Mouse (Mus musculus) heart, postnatal 0 days (tissue): ENCODE data around the gene Ropn1l. TPM values are rescaled to one million over a fixed set of nuclear protein-coding genes. Genes with fewer than 3 reads are reported as not detected.

Experiments
- ATAC-seq: fragments of 200-750 bp; cut with Nextera tagmentation; 2 replicates; pipeline ENCODE4 v1.8.0; 2017; ENCODE audit warnings: low read depth, moderate number of reproducible peaks, moderate library complexity; ENCODE audit not compliant: insufficient read depth
- DNase-seq: peaks from one replicate; pipeline ENCODE4 v3.0.0-alpha.2; 2016; ENCODE audit warnings: low spot score
- H3K27ac ChIP-seq: fragments of 300-500 bp; sonication (generic); 2 replicates; pipeline ENCODE4 v1.5.1; 2014; ENCODE audit warnings: low read depth, mild to moderate bottlenecking
- H3K27me3 ChIP-seq: fragments of 300-500 bp; sonication (generic); 2 replicates; pipeline ENCODE4 v1.6.1; 2014; ENCODE audit warnings: low read length, mixed read lengths; ENCODE audit not compliant: control insufficient read depth, insufficient read depth
- H3K36me3 ChIP-seq: fragments of 300-500 bp; sonication (generic); replicated peaks from 2 replicates; pipeline ENCODE4 v1.6.1; 2014; ENCODE audit warnings: low read length, mixed read lengths; ENCODE audit not compliant: control insufficient read depth, insufficient read depth
- H3K4me1 ChIP-seq: fragments of 300-500 bp; sonication (generic); 2 replicates; pipeline ENCODE4 v1.6.1; 2014; ENCODE audit warnings: antibody characterized with exemption; ENCODE audit not compliant: control insufficient read depth, insufficient read depth
- H3K4me2 ChIP-seq: fragments of 300-500 bp; sonication (generic); 2 replicates; pipeline ENCODE4 v1.6.1; 2014; ENCODE audit warnings: low read depth, mild to moderate bottlenecking, low read length, moderate library complexity
- H3K4me3 ChIP-seq: fragments of 300-500 bp; sonication (generic); 2 replicates; pipeline ENCODE4 v1.5.1; 2014; ENCODE audit warnings: low read depth, low read length
- H3K9ac ChIP-seq: fragments of 300-500 bp; sonication (generic); replicated peaks from 2 replicates; pipeline ENCODE4 v1.6.1; 2014; ENCODE audit warnings: low read depth, low read length, mixed read lengths
- H3K9me3 ChIP-seq: fragments of 300-500 bp; sonication (generic); replicated peaks from 2 replicates; pipeline ENCODE4 v1.6.1; 2016; ENCODE audit warnings: low read length; ENCODE audit not compliant: control insufficient read depth
- CTCF ChIP-seq: IDR thresholded peaks from 2 replicates; pipeline ENCODE4 v1.5.1; 2016; ENCODE audit warnings: antibody characterized with exemption, control low read depth, low read depth
- EP300 ChIP-seq: IDR thresholded peaks from 2 replicates; pipeline ENCODE4 v1.6.1; 2016; ENCODE audit warnings: antibody characterized with exemption, low read depth
- WGBS: fragments of 180-500 bp; shearing (Covaris S2); extraction: QIAGEN DNeasy Blood & Tissue Kit; methylation state at CpG from one replicate; pipeline ENCODE4 v1.1.7; 2014; 5-methylcytosine and 5-hydroxymethylcytosine counted together
- polyA plus RNA-seq: library from polyadenylated mRNA; unstranded; fragments of >200 nt; fragmentation: Nextera tagmentation; extraction: Ambion mirVana; gene quantifications from 2 replicates; pipeline ENCODE4 v1.2.1, GENCODE M21; 2015
- total RNA-seq: library from RNA; depleted of rRNA; stranded (reverse); fragments of >200 nt; gene quantifications from 2 replicates; pipeline ENCODE4 v1.2.3, GENCODE M21; 2014; ENCODE audit warnings: low replicate concordance

The Ropn1l gene
- total and polyA plus RNA-seq, 2 experiments from 2014 or later: 2.4 to 3.5 TPM

- no peak for ATAC-seq
- H3K9ac ChIP-seq: no peak overlapping the region
- 86% methylated on average over 5 of the region's 5 CpGs for WGBS
- no peaks in the 10 kb centered on the region for H3K9me3 ChIP-seq
- H3K4me2 ChIP-seq: no peak overlapping the region
- no peak for DNase-seq
- H3K27ac ChIP-seq: no peak overlapping the region
- TF ChIP-seq EP300: no peak
- TF ChIP-seq CTCF: no peak
- peaks cover 61% of the 10 kb centered on the region for H3K36me3 ChIP-seq
- H3K4me3 ChIP-seq: no peak overlapping the region
- no peaks in the 10 kb centered on the region for H3K27me3 ChIP-seq
- no peaks in the 10 kb centered on the region for H3K4me1 ChIP-seq
Measured at GRCm38 (mm10) chr15:31468806-31469205, 15.3 kb upstream of the Ropn1l start.

GRCm38 (mm10) chr15:31466749-31467148 lies 13.2 kb upstream of the Ropn1l start:
- H3K4me1 ChIP-seq: no peaks in the 10 kb centered on the region
- H3K36me3 ChIP-seq: peaks cover 81% of the 10 kb centered on the region
- H3K9me3 ChIP-seq: no peaks in the 10 kb centered on the region
- no peak overlapping the region for H3K4me2 ChIP-seq
- H3K9ac ChIP-seq: no peak overlapping the region
- TF ChIP-seq EP300: no peak
- TF ChIP-seq CTCF: no peak
- ATAC-seq (no peak), DNase-seq (no peak)
- no peak overlapping the region for H3K27ac ChIP-seq
- WGBS: 96% methylated on average over 1 of the region's 1 CpGs
- no peaks in the 10 kb centered on the region for H3K27me3 ChIP-seq
- no peak overlapping the region for H3K4me3 ChIP-seq

GRCm38 (mm10) chr15:31466295-31466694 lies 12.8 kb upstream of the Ropn1l start:
- ATAC-seq (no peak), DNase-seq (no peak)
- Histone ChIP-seq H3K27ac (no peak overlapping the region), H3K36me3 (peaks cover 86% of the 10 kb centered on the region), H3K4me1 (no peaks in the 10 kb centered on the region), H3K9me3 (no peaks in the 10 kb centered on the region), H3K27me3 (no peaks in the 10 kb centered on the region), H3K4me2 (no peak overlapping the region), H3K4me3 (no peak overlapping the region), H3K9ac (no peak overlapping the region)
- no peak for TF ChIP-seq CTCF
- TF ChIP-seq EP300: no peak
- 87% methylated on average over 5 of the region's 5 CpGs for WGBS

GRCm38 (mm10) chr15:31465806-31466205 lies 12.3 kb upstream of the Ropn1l start:
- TF ChIP-seq CTCF (no peak), EP300 (no peak)
- ATAC-seq: no peak
- Histone ChIP-seq H3K4me2 (no peak overlapping the region), H3K4me3 (no peak overlapping the region), H3K4me1 (no peaks in the 10 kb centered on the region), H3K36me3 (peaks cover 86% of the 10 kb centered on the region), H3K27ac (no peak overlapping the region), H3K9me3 (no peaks in the 10 kb centered on the region), H3K9ac (no peak overlapping the region), H3K27me3 (no peaks in the 10 kb centered on the region)
- DNase-seq: no peak
- WGBS: 94% methylated on average over 2 of the region's 2 CpGs

GRCm38 (mm10) chr15:31460571-31460970 lies 7.0 kb upstream of the Ropn1l start:
- no peaks in the 10 kb centered on the region for H3K4me1 ChIP-seq
- WGBS: 85% methylated on average over 2 of the region's 2 CpGs
- H3K27ac ChIP-seq: no peak overlapping the region
- no peaks in the 10 kb centered on the region for H3K9me3 ChIP-seq
- no peak overlapping the region for H3K9ac ChIP-seq
- H3K27me3 ChIP-seq: no peaks in the 10 kb centered on the region
- TF ChIP-seq CTCF: no peak
- no peak for TF ChIP-seq EP300
- no peak overlapping the region for H3K4me3 ChIP-seq
- H3K4me2 ChIP-seq: no peak overlapping the region
- DNase-seq (no peak), ATAC-seq (no peak)
- peaks cover 84% of the 10 kb centered on the region for H3K36me3 ChIP-seq

- 78% methylated on average over 7 of the region's 7 CpGs for WGBS
Measured at GRCm38 (mm10) chr15:31458081-31458480, 4.5 kb upstream of the Ropn1l start.

More at GRCm38 (mm10) chr15:31458081-31458480, 4.5 kb upstream of the Ropn1l start:
- H3K4me2 ChIP-seq: no peak overlapping the region
- no peak overlapping the region for H3K9ac ChIP-seq
- no peak overlapping the region for H3K4me3 ChIP-seq
- TF ChIP-seq CTCF: no peak
- no peak for TF ChIP-seq EP300
- DNase-seq (no peak), ATAC-seq (no peak)
- H3K36me3 ChIP-seq: peaks cover 59% of the 10 kb centered on the region
- H3K27ac ChIP-seq: no peak overlapping the region
- H3K27me3 ChIP-seq: no peaks in the 10 kb centered on the region
- H3K9me3 ChIP-seq: no peaks in the 10 kb centered on the region
- H3K4me1 ChIP-seq: no peaks in the 10 kb centered on the region
